Mouse (Mus musculus): ENCODE data around the gene AC124108.1. TPM values are rescaled to one million over a fixed set of nuclear protein-coding genes. Genes with fewer than 3 reads are reported as not detected.

AC124108.1 gene
- polyA plus RNA-seq, 1 experiment from 2014 or later: not detected

DNA sequence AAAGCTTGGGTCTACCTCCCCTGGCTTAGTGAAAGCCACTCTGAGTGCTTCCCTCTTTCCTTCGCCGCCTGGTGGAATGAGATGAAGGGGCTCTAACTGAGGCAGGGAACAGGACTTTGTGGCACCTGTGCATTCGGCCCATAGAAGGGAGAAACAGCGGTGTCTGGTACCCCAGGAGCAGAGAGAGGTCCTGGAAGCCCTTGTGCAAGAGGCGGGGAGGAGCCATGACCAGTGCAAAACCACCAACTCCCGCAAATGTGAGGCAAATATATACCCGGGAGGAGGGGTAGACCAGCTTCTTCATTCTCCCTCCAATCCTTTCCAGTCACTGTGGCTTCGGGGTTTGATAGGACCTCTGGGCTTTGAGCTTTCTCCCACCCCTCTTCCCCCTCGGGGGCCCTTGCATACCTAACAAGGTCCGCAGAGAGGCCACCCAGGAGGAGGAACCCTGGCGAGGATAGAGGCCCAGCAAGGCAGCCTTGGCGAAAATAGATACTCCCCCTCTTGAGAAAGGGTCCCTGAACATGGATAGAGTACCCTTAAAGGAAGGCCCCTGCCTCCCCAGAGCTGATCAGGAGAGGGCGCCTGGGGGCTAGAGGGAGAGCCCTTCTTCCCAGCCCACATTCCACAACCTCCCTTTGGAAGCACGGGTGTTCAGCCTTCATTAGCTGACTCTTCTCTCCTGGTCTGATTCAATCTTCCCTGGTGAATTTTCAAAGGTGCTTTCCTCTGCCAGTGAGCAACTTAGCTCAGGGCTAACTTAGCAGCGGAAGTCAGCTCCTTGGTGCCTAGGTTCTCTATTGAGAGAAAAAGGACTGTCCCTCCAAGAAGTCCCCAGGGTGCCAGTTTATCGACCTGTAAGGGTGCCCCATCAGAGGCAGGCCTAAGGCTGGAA lies 776 bp downstream of the AC124108.1 start:
- DNase-seq (no peak), ATAC-seq (no peak)
- Histone ChIP-seq H3K4me1 (ENCODE audit: insufficient read depth) (peaks cover 9% of the 10 kb centered on the region), H3K9me3 (ENCODE audit: low read length) (no peaks in the 10 kb centered on the region), H3K4me2 (ENCODE audit: low read depth, low read length) (no peak overlapping the region), H3K27ac (ENCODE audit: low read depth) (no peak overlapping the region), H3K4me3 (ENCODE audit: low read depth, low read length) (no peak overlapping the region), H3K36me3 (replicated peaks; ENCODE audit: insufficient read depth, low read length) (no peaks in the 10 kb centered on the region), H3K9ac (replicated peaks) (no peak overlapping the region), H3K27me3 (ENCODE audit: insufficient read depth, low read length) (peaks cover 92% of the 10 kb centered on the region)
- WGBS (ENCODE audit: insufficient replicate concordance): 16% methylated on average over 16 of the region's 16 CpGs
- TF ChIP-seq CTCF (IDR thresholded peaks at IDR 0.05; ENCODE audit: low read depth): no peak
- no peak for TF ChIP-seq EP300 (IDR thresholded peaks at IDR 0.05; ENCODE audit: low read depth)

DNA sequence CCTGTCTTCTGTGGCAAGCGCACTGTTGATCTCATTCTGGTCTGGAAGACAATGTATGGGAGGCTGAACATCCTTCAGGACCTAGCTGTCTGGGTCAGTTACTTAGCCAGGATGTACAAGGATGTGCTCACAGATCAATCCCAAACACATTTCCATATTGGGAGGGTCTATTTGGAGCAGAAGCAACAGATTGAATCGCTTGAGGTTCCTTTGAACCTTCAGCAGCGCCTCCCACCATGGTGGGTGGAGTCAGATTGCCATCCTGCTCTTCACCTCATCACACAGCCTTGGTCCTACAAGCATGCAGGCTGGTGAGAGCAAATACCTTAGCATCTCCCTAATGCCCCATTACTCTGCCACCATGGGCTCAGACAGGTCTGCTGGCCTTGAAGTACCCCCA lies 2.5 kb downstream of the AC124108.1 start:
- 58% methylated on average over 3 of the region's 3 CpGs for WGBS (ENCODE audit: insufficient replicate concordance)
- H3K4me2 ChIP-seq (ENCODE audit: low read depth, low read length): no peak overlapping the region
- no peak for ATAC-seq

GRCm38 (mm10) chr1:132194624-132195023 lies 3.4 kb downstream of the AC124108.1 start:
- WGBS (ENCODE audit: insufficient replicate concordance): 40% methylated on average over 3 of the region's 3 CpGs
- Histone ChIP-seq H3K4me3 (ENCODE audit: low read depth, low read length) (no peak overlapping the region), H3K27me3 (ENCODE audit: insufficient read depth, low read length) (peaks cover 93% of the 10 kb centered on the region)

More for the DNA sequence above, 2.5 kb downstream of the AC124108.1 start:
- H3K27me3 ChIP-seq (ENCODE audit: insufficient read depth, low read length): peaks cover 93% of the 10 kb centered on the region
- H3K4me3 ChIP-seq (ENCODE audit: low read depth, low read length): no peak overlapping the region
- no peak overlapping the region for H3K9ac ChIP-seq (replicated peaks)
- peaks cover 9% of the 10 kb centered on the region for H3K4me1 ChIP-seq (ENCODE audit: insufficient read depth)
- TF ChIP-seq CTCF (IDR thresholded peaks at IDR 0.05; ENCODE audit: low read depth) (no peak), EP300 (IDR thresholded peaks at IDR 0.05; ENCODE audit: low read depth) (no peak)
- no peak overlapping the region for H3K27ac ChIP-seq (ENCODE audit: low read depth)
- H3K9me3 ChIP-seq (ENCODE audit: low read length): no peaks in the 10 kb centered on the region
- H3K36me3 ChIP-seq (replicated peaks; ENCODE audit: insufficient read depth, low read length): no peaks in the 10 kb centered on the region
- DNase-seq: no peak

GRCm38 (mm10) chr1:132195100-132195499 lies 3.8 kb downstream of the AC124108.1 start:
- Histone ChIP-seq H3K9ac (replicated peaks) (no peak overlapping the region), H3K4me1 (ENCODE audit: insufficient read depth) (peaks cover 9% of the 10 kb centered on the region), H3K27ac (ENCODE audit: low read depth) (no peak overlapping the region), H3K36me3 (replicated peaks; ENCODE audit: insufficient read depth, low read length) (no peaks in the 10 kb centered on the region), H3K9me3 (ENCODE audit: low read length) (no peaks in the 10 kb centered on the region), H3K4me2 (ENCODE audit: low read depth, low read length) (no peak overlapping the region), H3K27me3 (ENCODE audit: insufficient read depth, low read length) (peaks cover 93% of the 10 kb centered on the region), H3K4me3 (ENCODE audit: low read depth, low read length) (no peak overlapping the region)
- 62% methylated on average over 9 of the region's 9 CpGs for WGBS (ENCODE audit: insufficient replicate concordance)
- DNase-seq (no peak), ATAC-seq (no peak)
- no peak for TF ChIP-seq EP300 (IDR thresholded peaks at IDR 0.05; ENCODE audit: low read depth)
- TF ChIP-seq CTCF (IDR thresholded peaks at IDR 0.05; ENCODE audit: low read depth): no peak

More at GRCm38 (mm10) chr1:132194624-132195023, 3.4 kb downstream of the AC124108.1 start:
- no peak for DNase-seq
- no peaks in the 10 kb centered on the region for H3K9me3 ChIP-seq (ENCODE audit: low read length)
- no peaks in the 10 kb centered on the region for H3K36me3 ChIP-seq (replicated peaks; ENCODE audit: insufficient read depth, low read length)
- no peak overlapping the region for H3K4me2 ChIP-seq (ENCODE audit: low read depth, low read length)
- H3K4me1 ChIP-seq (ENCODE audit: insufficient read depth): peaks cover 9% of the 10 kb centered on the region
- H3K27ac ChIP-seq (ENCODE audit: low read depth): no peak overlapping the region
- no peak overlapping the region for H3K9ac ChIP-seq (replicated peaks)
- TF ChIP-seq CTCF (IDR thresholded peaks at IDR 0.05; ENCODE audit: low read depth) (no peak), EP300 (IDR thresholded peaks at IDR 0.05; ENCODE audit: low read depth) (no peak)
- ATAC-seq: no peak

DNA sequence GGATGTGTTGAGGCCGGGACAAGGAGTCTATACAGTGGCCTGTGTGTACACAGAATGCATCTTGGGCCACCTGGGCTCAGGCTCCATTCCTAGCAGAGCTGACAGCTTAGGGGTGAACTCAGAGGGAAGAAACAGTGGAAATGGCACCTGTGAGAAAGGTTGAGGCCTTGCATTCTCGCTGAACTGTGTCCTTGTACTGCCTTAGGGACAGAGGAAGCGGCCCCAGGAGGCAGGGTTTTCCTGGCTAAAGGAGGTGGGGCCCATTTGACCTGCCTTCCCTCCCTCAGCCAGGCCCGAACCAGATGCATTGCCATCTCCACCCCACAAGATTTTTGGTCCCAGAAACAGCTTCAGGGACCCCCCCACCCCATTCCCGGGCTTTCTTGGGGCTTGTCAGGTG lies 4.4 kb downstream of the AC124108.1 start:
- Histone ChIP-seq H3K4me2 (ENCODE audit: low read depth, low read length) (no peak overlapping the region), H3K4me3 (ENCODE audit: low read depth, low read length) (no peak overlapping the region), H3K9me3 (ENCODE audit: low read length) (no peaks in the 10 kb centered on the region), H3K27ac (ENCODE audit: low read depth) (no peak overlapping the region), H3K9ac (replicated peaks) (no peak overlapping the region), H3K27me3 (ENCODE audit: insufficient read depth, low read length) (peaks cover 93% of the 10 kb centered on the region), H3K36me3 (replicated peaks; ENCODE audit: insufficient read depth, low read length) (no peaks in the 10 kb centered on the region), H3K4me1 (ENCODE audit: insufficient read depth) (peaks cover 5% of the 10 kb centered on the region)
- no peak for ATAC-seq
- DNase-seq: no peak
- WGBS (ENCODE audit: insufficient replicate concordance): 61% methylated on average over 5 of the region's 5 CpGs
- TF ChIP-seq EP300 (IDR thresholded peaks at IDR 0.05; ENCODE audit: low read depth): no peak
- TF ChIP-seq CTCF (IDR thresholded peaks at IDR 0.05; ENCODE audit: low read depth): no peak

GRCm38 (mm10) chr1:132196337-132196736 lies 5.1 kb downstream of the AC124108.1 start:
- no peak overlapping the region for H3K4me2 ChIP-seq (ENCODE audit: low read depth, low read length)
- ATAC-seq (no peak), DNase-seq (no peak)
- H3K9ac ChIP-seq (replicated peaks): no peak overlapping the region
- peaks cover 88% of the 10 kb centered on the region for H3K27me3 ChIP-seq (ENCODE audit: insufficient read depth, low read length)
- H3K4me1 ChIP-seq (ENCODE audit: insufficient read depth): no peaks in the 10 kb centered on the region
- H3K27ac ChIP-seq (ENCODE audit: low read depth): no peak overlapping the region
- WGBS (ENCODE audit: insufficient replicate concordance): 49% methylated on average over 7 of the region's 7 CpGs
- no peaks in the 10 kb centered on the region for H3K36me3 ChIP-seq (replicated peaks; ENCODE audit: insufficient read depth, low read length)
- no peaks in the 10 kb centered on the region for H3K9me3 ChIP-seq (ENCODE audit: low read length)
- no peak overlapping the region for H3K4me3 ChIP-seq (ENCODE audit: low read depth, low read length)
- no peak for TF ChIP-seq EP300 (IDR thresholded peaks at IDR 0.05; ENCODE audit: low read depth)
- no peak for TF ChIP-seq CTCF (IDR thresholded peaks at IDR 0.05; ENCODE audit: low read depth)
